Mouse (Mus musculus) left cerebral cortex, postnatal 36 days (tissue): ENCODE measurements around the gene Gm20772. TPM values are rescaled to one million over a fixed set of nuclear protein-coding genes. Genes with fewer than 3 reads are reported as not detected.
"Not testable (repeated sequence)": the region's sequence is repeated elsewhere in the genome, so short reads cannot be mapped to it uniquely, and the experiment has no call there.

ENCODE experiments used
- DNase-seq, 2 experiments: peaks; one replicate each; pipeline ENCODE4 v3.0.0; 2021 to 2022; ENCODE audit warnings: low spot score in 2 of 2, mixed read lengths in 1 of 2
- intact Hi-C: fragments of 180-260 bp; cut with DNase I; formaldehyde crosslinking; loops from one replicate; pipeline ENCODE4 v1.15.1; 2025
- total RNA-seq, 2 experiments: library from RNA; stranded (reverse); gene quantifications; 2 replicates each; pipeline ENCODE4 v1.2.3; 2021

The Gm20772 gene
- total RNA-seq = not detected

DNA sequence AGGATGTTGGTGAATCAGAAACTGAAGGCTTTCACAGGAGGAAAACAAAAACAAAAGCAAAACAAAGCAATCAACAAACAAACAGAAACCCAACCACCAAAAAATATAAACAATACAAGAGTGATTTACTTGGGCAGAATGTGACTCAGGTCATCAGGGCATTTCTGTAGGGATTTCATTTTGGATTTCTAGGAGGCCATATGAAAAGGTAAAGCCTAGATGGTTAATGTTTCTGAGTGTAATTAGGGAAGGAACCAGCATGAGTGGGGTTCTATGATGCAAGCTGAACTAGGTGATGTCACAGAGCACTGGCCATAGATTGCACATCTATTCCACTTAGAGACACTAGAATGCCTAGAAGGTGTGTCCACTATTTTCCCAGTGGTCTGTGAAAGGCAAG is at the start of gene Gm20772, which contains the start of gene Gm20831:
TSS of gene Gm20772 (plus strand) at position 301 of the 400 bp plus-strand sequence.
TSS of gene Gm20831 (plus strand) at position 301 of the 400 bp plus-strand sequence.
- DNase-seq, intact Hi-C loops: not testable (repeated sequence)

DNA sequence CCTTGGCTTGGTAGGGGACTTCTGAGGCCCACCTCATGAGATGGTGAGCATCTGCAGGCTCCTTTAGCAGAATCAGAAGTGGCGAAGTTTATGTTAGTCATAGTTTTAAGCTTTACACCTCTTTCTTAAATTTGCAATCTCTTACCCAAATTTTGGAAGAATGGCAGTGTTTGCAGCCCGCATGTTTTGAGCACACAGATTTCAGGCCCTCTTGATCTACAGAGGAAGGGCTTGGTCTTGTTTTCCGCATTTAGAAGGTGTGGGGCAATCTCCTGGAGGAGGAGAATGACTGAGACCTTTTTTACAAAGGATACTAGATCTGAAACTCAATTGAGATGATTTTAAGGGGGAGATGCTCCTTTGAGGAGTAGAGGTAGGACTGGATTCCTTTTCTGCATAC is 28.4 kb upstream of the Gm20772 start, which contains the start of gene Gm21904:
TSS of gene Gm21904 (minus strand) at position 101 of the 400 bp plus-strand sequence.
- DNase-seq, intact Hi-C loops: not testable (repeated sequence)

Other genes starting within 250 kb of the Gm20772 start
- not detected for gene Gm21904, start 28.5 kb upstream of the Gm20772 start, total RNA-seq
- gene Gm20831, start within 50 bp of the Gm20772 start, total RNA-seq = not detected
- gene Srsy, start 62.6 kb downstream of the Gm20772 start, total RNA-seq = not detected
- not detected for gene Gm21764, start 187.1 kb downstream of the Gm20772 start, total RNA-seq
- gene Ssty1, start 214.4 kb downstream of the Gm20772 start, total RNA-seq = not detected